Mouse (Mus musculus) left cerebral cortex, postnatal 14 days (tissue): ENCODE measurements around the gene Cyp27b1. TPM values are rescaled to one million over a fixed set of nuclear protein-coding genes. Genes with fewer than 3 reads are reported as not detected.
"Not testable (repeated sequence)": the region's sequence is repeated elsewhere in the genome, so short reads cannot be mapped to it uniquely, and the experiment has no call there.

Experiments used
- DNase-seq, 2 experiments: peaks; one replicate each; pipeline ENCODE4 v3.0.0; 2021 to 2022; ENCODE audit warnings: low spot score in 2 of 2, mixed read lengths in 1 of 2
- intact Hi-C: fragments of 180-260 bp; cut with DNase I; formaldehyde crosslinking; loops from one replicate; pipeline ENCODE4 v1.15.1; 2025
- total RNA-seq, 2 experiments: library from RNA; stranded (reverse); gene quantifications; 2 replicates each; pipeline ENCODE4 v1.2.3; 2021

The Cyp27b1 gene
- total RNA-seq, 2 experiments from 2014 or later: 0.59 to 0.61 TPM

GRCm38 (mm10) chr10:127066519-127067018 is 18.5 kb downstream of the Cyp27b1 start:
- no peak for DNase-seq
- intact Hi-C loops: no loop called here

- no peak for DNase-seq
- intact Hi-C loops: no loop called here
These were observed 20.4 kb downstream of the Cyp27b1 start for GRCm38 (mm10) chr10:127068360-127069038.

GRCm38 (mm10) chr10:127069281-127070189 is 21.5 kb downstream of the Cyp27b1 start:
- intact Hi-C loops: no loop called here
- DNase-seq: no peak

GRCm38 (mm10) chr10:127070190-127071121 is 22.4 kb downstream of the Cyp27b1 start, which contains the start of gene Tspan31:
TSS of gene Tspan31 (minus strand) at chr10:127070264.
- intact Hi-C loops: no loop called here
- DNase-seq: peak; percentile 95 to 97

GRCm38 (mm10) chr10:127071203-127071602 is 23.2 kb downstream of the Cyp27b1 start:
- DNase-seq: no peak
- intact Hi-C loops: no loop called here

- DNase-seq, intact Hi-C loops: not testable (repeated sequence)
These were observed 24.2 kb downstream of the Cyp27b1 start for GRCm38 (mm10) chr10:127072270-127072669.

GRCm38 (mm10) chr10:127072969-127073368 is 24.9 kb downstream of the Cyp27b1 start:
- DNase-seq, intact Hi-C loops: not testable (repeated sequence)

GRCm38 (mm10) chr10:127073981-127074380 is 25.9 kb downstream of the Cyp27b1 start:
- intact Hi-C loops: no loop called here

GRCm38 (mm10) chr10:127075080-127075479 is 27.0 kb downstream of the Cyp27b1 start, which contains the start of gene Agap2:
TSS of gene Agap2 (plus strand) at chr10:127075284.
- intact Hi-C loops: loop anchor here (5.0 kb wide), 1 partner anchor 97 kb away; no protein-coding TSS in a partner anchor
- DNase-seq: no peak

More at GRCm38 (mm10) chr10:127073981-127074380, 25.9 kb downstream of the Cyp27b1 start:
- no peak for DNase-seq

GRCm38 (mm10) chr10:127075651-127076050 is 27.6 kb downstream of the Cyp27b1 start:
- no peak for DNase-seq
- intact Hi-C loops: loop anchor here (5.0 kb wide), 1 partner anchor 97 kb away; no protein-coding TSS in a partner anchor

- DNase-seq: peak in 1 of 2 experiments; percentile 58
- intact Hi-C loops: loop anchor here (5.0 kb wide), 1 partner anchor 96 kb away; no protein-coding TSS in a partner anchor
These were observed 28.0 kb downstream of the Cyp27b1 start for GRCm38 (mm10) chr10:127076082-127076481.

GRCm38 (mm10) chr10:127077515-127077914 is 29.5 kb downstream of the Cyp27b1 start:
- DNase-seq: peak; percentile 60 to 68
- intact Hi-C loops: loop anchor here (5.0 kb wide), 1 partner anchor 95 kb away; no protein-coding TSS in a partner anchor

GRCm38 (mm10) chr10:127078001-127078676 is 30.1 kb downstream of the Cyp27b1 start:
- peak; percentile 67 to 88 for DNase-seq
- intact Hi-C loops: loop anchor here (5.0 kb wide), 1 partner anchor 94 kb away; no protein-coding TSS in a partner anchor

- DNase-seq: peak; percentile 82 to 84
- intact Hi-C loops: loop anchor here (5.0 kb wide), 1 partner anchor 93 kb away; no protein-coding TSS in a partner anchor
These were observed 30.9 kb downstream of the Cyp27b1 start for GRCm38 (mm10) chr10:127078677-127079575.

- DNase-seq: no peak
- intact Hi-C loops: loop anchor here (5.0 kb wide), 1 partner anchor 92 kb away; no protein-coding TSS in a partner anchor
These were observed 31.8 kb downstream of the Cyp27b1 start for GRCm38 (mm10) chr10:127079665-127080391.
